Mouse (Mus musculus) monocyte, adult 2 months (primary cell): ENCODE data around the gene Sh3pxd2a.
A peak's percentile ranks its signal among the peaks of the same experiment; 100 is the strongest.

Experiments
- DNase-seq, 2 experiments: peaks; one replicate each; pipeline ENCODE4 v3.0.0; 2022; ENCODE audit warnings: low spot score in 2 of 2, low read depth in 1 of 2

Gene Sh3pxd2a

DNA sequence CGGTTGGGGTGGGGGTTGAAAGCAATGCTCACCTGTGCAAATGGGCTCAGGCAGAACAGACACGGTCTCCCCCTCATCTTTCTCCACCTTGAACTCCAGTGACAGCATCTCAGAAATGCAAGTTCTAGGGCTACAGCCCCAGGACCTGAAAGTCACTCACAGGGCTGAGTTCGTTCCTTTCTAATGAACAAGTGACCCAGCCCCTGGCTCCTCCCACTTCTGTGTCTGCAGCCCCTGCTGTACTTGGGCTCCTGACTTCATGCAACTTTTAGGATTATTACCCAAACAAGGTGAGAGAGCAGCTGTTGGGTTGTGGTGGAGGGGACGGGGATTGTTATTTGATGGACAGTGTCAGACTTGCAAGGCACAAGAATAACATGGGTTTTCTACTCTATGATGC lies 23.2 kb downstream of the Sh3pxd2a start:
- DNase-seq = no peak

DNA sequence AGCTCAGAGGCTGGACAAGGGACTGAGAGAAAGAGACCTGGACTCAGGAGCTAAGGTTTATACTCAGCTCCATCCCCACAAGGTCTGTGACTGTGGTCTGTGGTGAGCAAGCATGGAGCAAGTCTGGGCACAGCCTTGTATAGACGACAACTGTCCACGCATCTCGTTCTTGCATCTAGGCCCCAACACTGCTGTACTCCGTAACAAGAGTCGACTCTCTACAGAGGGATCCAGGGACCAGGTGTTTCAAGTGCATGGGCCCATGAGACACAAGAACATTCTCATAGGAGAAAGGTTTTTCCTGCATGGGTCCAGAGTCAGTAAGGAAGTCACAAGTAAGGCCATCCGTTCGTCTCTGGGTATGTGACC lies 23.8 kb downstream of the Sh3pxd2a start:
- no peak for DNase-seq

DNA sequence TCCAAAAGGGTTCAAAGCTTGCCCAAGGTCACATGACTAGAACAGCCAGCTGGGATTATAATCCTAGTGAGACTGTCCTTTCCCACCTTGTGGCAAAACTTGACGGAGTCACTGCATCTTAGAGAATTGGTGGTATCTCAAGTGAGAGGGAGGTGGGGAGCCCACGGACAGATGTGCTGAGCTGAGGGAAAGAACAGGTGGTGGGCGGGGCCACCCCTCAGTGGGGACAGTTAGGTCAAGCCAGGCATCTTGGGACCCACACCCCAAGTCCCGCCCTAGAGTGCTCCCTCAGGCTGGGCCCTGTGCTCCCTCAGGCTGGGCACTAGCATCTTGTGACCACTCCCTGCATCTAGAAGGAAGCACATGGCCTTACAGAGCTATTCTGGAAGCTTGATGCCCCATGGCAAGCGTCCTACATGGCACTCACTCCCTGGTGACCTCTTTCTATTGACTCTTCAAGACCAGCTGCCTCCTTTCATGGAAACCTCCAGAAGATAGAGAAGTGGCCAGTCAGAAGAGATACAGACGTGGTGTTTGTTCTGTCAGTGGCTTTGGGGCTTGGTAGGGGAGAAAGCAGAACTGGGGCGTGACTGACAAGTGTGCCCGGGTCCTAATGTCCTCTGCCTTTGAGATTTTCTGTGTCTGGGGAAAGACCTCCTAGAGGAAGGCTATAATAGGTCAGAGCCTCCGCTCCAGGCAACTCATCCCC lies 24.3 kb downstream of the Sh3pxd2a start:
- DNase-seq = no peak

DNA sequence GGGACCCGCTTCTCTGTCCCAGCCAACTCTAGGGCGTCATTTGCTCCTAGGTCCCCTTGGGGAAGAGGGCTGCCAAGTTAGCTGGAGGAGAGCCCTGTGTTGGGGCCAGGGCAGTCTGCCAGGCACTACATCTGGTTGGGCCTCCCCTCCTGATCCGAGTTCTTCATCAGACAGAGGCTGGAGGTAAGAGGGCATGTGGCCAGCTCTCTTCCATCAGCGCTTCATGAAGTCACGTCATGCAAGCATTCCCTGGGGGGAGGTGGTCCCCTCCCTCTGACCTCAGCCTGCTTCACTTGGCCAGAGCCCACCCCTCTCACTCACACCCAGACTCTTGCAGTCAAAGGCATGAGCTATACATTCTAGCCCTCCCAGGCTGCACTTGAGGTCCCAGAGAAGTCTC lies 25.8 kb downstream of the Sh3pxd2a start:
- no peak for DNase-seq

DNA sequence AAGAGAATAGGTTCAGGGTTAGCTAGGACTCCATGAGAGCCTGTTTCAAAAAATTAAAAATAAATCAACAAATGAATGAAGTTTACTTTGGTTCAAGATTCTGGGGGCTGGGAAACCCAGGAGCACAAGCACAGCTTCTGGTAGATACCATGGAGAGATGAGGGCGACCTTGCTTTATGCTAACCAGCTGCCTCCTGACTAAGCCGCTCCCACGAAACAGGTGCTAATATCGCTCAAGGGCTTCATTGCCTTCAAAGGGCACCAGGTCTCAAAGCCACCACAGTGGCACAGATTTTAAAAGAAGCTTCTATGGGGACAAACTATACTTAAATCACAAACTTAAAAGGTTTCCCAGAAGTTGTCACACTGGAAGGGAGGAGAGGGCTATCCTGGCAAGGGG lies 27.2 kb downstream of the Sh3pxd2a start:
- no peak for DNase-seq

DNA sequence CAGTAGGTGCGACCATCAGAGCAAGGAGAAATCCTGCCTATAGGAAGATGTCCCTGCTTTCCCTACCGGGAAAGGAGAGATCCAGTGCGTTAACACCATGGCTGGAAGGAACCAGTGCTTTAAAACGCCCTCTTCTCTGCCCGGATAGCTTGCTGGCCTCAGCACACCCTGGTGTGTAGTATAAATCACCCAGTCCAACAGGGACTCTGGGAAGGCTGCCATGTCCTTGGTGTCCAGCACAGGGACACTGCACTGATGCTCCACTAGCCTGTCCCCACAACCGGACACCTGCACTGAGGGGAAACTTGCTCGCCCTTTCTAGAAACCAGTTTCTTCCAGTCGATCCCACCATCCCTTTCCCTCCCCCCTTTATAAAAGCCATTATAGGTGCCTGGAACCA lies 28.0 kb downstream of the Sh3pxd2a start:
- no peak for DNase-seq

DNA sequence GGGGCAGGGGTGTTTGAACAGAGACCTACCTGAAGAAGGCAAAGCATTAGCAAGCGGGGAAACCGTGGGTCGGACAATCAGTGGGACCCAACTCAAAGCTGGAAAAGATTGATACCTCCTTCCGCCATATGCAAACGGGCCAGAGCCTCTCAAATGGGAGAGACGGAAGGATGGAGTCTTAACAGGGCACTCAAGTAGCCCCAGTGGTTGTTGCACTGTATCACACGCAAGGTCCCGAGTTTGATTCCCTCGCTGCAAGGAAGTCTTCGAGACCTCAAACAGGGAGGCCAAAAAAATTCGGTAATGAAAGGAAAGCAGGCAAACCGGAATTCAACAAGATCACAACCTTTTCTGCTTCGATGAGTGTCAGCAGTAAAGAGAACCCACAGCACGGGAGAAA lies 29.5 kb downstream of the Sh3pxd2a start:
- no peak for DNase-seq

DNA sequence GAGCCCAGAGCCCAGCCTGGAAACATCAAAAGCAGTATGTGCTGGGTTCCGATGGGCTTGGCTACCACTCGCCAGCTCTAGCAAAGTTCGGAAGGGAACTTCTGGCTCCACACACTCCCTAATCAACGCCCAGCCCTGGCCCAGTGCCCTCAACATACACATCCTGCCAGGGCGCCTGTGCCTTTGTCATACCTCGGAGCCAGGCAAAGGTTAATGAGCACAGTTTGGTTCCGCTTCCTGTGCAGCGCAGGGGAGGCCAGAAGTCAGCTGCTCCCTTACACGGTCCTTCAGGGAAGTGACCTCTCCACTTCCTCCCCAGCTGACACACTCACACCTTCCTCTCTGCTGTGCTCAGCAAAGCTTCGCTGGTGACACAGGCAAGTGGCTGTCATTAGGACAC lies 31.9 kb downstream of the Sh3pxd2a start:
- DNase-seq = peak; percentile 23 to 45

DNA sequence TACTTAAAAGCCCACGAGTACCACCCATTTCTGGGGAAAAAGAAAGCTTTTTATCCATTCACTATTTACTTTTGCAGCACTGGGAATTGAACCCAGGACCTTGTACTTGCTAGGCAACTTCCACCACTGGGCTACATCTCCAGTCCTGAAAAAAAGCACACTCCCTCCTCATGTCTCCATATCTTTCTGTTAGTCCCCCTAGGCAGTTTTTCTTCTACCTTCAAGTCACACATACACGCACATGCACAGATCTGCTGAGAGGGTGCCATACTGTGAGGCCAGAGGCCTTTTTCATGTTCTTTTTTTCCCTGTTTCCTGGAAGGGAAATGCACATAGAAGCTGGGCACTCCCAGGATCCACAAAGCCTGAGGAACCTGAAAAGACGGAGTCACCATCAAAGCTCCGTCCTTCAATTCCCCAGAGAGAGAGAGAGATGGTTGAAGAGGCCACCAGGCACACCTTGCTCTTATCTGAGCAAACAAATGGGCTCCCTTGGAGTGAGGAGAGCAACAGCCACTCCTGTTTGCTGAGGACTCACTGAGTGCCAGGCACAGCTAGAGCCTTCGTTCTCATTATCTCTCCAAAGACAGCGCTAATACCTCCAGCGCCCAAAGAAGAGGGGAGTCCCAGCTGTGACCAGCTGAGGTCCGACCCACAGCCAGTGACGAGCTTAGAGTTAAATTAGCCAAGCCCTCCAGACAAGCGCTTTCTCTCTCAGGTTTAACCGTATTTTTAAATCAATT lies 32.8 kb downstream of the Sh3pxd2a start:
- DNase-seq = no peak

DNA sequence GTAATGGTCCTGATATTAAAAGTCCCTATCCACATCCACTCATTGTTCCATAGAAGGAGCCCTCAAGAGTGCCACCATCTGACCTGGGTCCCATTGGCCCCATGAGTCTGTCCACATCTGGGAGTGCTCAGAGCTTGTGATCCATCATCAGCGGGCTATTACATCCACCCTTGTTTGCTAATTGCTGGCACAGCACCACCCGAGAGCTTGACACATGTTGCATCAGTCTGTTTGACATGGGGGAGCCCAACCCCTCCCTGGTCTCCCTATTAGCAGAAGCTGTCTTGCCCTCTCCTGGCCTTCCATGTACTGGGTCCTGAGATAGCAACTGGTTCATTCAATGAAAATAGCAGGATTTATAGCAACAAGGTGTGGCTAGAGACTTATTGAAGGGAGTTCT lies 34.0 kb downstream of the Sh3pxd2a start:
- no peak for DNase-seq

DNA sequence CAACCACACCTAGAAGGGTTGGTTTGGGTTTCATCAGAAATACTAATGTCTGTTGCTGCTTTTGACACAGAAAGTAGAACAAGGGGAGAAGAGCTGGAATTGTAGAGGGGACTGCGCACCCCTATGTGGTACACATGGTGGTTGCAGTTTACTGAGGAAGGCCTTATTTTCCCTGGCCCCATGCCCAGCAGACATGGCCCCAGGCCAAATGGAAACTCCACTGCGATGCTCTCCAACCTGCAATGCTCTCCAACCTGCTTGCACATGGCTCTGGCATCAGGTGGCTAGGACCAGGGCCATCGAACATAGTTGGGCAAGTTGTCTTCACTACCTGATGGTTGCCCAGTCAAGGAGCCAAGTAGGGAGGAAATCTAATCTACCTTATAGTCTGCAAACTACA lies 35.0 kb downstream of the Sh3pxd2a start:
- DNase-seq = no peak

DNA sequence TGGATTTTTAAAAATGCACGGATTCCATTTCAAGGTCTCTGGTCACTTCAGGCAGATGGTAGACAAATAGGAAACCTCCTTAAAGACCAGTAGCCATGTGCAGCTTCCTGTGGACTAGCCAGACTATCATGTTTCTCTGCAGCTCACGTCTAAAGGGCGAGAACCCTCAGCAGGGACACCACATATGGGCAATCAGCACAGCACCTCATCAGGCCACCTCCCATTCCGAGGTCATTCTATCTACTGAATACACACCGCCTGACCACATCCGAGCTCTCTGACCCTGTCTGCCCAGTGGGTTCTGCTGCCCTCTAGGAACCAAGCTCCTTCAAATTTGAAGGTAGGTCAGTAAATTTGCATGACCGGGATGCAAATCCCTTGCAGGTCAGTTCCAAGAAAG lies 35.4 kb downstream of the Sh3pxd2a start:
- DNase-seq = no peak

DNA sequence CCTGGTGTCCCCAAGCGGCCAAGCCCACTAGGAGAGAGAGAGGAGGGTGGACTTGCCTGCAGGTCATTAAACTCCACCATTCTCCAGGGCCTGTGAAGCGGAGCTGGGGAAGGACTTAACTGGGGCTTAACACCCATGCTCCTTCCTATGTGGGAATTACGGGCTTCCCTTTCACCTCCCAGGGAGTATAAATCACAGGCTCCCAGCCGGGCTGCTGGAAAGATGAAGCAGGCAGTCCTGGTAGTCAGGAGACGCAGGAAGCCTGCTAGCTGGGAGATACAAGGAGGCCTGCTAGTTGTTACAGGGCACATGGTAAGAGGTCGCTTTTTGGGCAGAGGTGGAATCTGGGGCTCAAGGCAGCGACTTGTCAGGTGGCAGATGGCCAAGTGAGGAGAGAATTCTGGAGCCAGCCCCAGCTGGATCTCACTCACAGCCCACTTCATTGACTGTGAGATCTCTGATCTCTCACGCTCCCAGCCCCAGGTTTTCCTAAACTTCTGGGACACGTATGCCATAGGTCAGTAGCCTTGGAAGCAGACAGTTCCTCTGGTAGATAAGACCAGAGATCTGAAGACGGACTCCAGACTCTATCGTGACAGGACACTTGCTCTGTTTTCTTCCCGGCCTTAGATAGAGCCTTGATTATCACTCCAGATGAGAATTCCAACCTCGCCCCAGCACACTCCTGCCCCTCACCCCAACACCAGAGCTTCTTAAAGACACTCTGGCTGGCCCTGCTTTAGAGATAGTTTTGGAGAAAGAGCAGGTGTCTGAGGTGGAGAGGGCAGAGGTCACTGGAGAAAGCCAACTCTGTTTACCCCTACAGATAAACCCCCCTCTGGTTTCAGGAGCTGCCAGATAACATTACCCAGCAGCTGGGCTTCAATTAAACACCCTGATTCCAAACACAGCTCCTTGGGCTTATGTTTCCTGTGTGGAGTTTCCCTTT lies 36.1 kb downstream of the Sh3pxd2a start:
- no peak for DNase-seq

DNA sequence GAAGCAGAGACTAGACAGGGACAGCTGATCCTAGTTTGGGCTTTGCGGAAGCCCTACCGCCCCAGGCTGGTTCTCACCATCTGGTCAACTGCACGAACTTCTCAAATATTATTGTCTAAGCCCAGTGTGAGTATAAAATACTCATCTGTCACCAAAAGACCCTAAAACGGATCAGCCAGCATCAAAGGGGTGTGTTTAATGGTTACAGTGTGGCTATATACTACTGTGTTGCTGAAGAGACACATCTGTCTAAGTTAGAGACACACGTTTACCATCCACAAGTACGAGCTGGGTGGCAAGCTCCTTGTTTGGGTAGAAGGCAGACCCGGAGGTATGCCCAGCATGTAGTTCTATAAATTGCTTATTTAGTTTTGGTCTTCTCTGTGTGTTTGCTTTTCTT lies 40.6 kb downstream of the Sh3pxd2a start:
- DNase-seq = no peak

DNA sequence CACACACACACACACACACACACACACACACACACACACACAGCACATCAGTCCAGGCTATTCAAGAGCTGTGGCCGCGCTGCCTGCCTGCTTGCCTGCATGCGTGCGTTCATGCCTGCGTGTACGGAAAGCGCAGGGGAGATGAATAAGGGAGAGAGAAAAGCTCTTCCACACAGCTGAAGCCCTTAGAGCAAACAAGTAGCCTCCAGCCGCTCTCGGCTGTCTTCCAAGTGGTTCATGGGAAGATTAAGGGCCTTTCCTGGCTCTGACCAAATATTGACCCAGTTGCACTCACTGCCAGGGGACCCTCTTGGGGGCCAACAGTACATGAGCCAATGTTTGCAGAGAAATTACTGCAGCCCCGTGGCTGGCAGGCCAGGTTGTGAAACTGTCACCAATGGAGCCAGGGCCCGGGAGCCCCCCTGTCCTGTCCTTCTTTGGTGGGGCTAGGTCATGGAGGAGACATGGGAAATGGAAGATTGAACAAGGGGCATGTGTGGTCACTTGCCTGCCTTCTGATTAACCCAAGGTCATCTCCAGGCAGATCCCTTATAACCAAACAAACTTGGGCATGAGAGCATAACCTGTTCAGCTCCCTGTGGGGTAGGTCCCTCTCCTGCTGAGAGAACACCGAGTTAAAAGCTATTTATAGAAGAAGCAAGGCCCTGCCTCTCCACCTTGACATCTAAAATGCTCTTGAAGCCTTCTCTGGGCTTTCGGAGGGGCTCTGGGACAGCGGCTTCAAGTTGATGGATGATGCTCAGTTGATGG lies 42.9 kb downstream of the Sh3pxd2a start:
- no peak for DNase-seq

DNA sequence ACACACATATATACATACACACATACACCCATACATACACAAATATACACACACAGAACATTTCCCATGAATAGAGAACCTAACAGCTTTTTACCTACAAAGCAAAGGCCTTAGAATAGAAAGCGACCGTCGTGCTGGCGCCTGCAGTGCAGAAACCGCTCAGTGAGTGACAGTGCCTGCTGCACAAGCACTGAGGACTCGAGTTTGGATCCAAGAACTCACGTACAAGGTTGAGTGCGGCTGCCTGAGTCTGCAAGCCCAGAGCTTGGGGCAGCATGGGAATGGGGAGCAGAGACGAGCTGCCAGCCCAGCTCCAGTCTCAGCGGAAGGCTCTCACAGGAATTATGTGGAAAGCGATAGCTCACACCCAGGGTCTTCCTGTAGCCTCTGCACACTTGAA lies 43.7 kb downstream of the Sh3pxd2a start:
- no peak for DNase-seq

DNA sequence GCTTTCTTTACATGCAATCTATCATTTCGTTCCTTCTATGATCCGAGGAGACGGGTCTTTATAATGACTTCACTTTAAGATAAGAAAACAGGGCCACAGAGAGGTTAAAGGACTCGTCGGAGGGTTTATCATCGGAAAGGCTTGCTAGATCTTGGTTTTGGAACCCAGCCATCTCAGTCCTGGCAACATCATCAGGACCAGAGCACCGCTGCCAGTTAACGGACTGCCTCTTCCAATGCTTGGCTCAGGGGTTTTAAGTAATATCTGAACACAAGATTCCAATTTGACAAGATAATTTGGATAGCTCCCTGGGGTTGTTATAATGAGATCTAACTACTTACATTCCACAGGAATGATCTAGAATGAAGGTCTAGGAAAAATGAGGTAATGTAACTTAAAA lies 45.0 kb downstream of the Sh3pxd2a start:
- DNase-seq = no peak

DNA sequence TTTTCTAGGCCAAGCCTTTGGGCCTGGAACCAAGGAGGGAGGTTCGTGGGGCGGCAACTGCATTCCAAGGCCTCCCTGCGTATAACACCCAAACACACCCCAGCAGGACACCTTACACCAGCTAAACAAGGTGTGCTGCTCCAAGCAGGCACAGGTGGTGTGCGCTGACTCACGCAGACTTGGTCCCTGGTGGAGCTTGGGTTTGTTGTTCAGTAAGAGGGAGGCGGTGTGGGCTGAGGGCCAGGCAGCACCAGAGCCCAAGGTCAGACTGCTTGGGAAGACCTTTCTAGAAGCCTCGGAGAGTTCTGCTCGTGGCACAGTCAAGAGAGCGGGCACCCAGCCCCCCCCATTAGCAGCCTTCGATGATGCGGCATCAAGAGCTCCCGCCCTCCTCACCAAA lies 48.0 kb downstream of the Sh3pxd2a start:
- DNase-seq = no peak

DNA sequence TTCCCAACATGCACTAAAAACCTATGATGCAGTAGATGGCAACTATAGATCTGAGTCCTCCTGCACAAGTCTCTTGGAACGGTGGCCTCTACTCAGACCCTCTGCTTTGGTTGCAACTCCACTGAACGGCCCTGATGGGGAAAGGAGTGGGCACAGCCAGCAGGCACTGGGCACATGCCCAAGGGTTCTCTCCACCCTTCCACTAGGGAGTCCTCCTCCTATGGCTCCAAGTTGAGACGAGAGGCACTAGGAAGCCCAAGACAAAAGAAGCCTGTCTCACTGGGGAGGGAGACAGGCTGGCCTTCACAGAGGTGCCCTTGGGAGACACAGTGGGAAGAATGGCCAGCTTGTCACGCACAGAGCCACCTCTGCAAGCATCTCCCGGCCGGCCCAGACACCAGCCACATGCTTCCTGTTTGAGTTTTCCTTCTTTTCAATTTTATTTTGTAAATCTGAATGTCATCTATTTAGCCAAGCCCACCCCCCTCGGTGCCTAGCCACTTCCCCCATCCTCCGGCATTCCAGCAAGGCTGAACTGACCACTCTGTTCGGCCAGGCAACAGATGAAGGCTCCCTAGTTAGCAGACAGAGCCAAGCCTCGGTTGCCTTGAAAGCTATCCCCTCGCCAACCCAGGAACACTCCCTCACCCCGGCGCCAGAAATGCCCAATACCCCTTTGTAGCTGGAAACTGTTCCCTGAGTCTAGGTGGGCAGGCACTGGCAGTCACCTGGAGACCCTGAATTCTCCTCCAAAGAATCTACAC lies 49.9 kb downstream of the Sh3pxd2a start:
- no peak for DNase-seq

DNA sequence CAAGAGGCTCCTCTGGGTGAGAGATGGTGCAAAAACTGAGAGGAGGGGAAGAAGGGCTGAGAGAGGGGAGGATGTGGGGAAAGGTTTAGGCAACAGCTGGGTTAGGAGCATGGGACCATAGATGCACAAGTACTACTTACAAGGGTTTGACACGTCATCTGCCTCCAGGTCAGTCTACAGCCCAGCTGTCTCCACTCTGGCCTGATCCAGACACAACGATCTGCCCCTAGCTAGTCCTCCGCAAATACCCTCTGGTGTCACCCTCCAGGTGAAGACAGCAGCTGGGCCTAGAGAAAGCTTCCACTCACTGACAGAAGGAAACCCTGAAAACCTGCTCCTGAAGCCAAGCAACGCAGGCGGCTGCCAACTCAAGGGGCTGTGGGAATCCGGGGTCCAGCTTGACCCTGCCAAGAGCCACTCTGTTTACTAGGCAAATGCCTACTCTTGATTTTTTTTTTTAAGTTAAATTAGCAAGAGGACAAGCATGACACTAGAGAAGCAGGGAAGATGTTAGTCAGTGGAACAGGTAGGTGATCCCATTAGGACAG lies 50.7 kb downstream of the Sh3pxd2a start:
- DNase-seq = no peak
